Mouse (Mus musculus) mature B cell (primary cell): ENCODE results near the gene Mup5.
"Not testable (repeated sequence)": the region's sequence is repeated elsewhere in the genome, so short reads cannot be mapped to it uniquely, and the experiment has no call there.

Experiments used
- in situ Hi-C: fragments of 300-500 bp; cut with MboI; formaldehyde crosslinking; loops from 2 replicates; pipeline ENCODE4 v1.14.3; 2019

Mup5 gene

DNA sequence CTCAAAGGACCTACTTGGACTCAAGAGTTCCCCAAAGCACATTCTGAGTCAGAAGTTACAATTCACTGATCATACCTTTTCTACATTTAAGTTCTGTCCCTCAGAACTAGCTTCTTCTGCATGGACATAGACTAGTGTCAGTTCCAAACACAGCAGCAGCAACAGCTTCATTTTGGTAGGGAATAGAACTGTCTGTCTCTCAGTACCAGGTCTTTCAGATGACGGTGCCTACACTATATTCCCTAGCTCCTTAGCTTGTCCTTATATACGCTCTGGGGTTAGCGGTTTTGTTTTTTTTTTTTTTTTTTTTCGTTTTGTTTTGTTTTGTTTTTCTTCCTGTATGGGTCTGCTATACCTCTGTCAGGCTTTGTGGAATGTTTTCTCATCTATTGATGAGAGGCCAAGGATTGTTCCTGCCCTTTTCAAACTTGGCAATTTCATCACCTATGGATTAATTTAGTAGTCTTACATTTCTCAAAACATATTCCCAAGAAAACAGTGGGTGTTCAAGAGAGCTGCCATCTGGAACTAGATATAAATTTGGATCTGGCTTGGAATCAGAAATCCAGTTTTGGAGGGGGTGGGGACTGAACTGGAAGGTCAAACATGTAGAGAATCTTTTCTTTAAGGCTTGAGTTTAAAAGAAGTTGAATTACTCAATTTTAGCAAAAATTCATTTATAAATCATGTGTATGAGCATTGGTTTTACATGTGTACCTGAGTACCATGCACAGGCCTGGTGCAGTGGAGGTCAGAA, at the start of gene Mup5:
Gene Mup5 (minus strand): TSS at position 282 of the 757 bp plus-strand sequence.
- in situ Hi-C loops = no loop called here

DNA sequence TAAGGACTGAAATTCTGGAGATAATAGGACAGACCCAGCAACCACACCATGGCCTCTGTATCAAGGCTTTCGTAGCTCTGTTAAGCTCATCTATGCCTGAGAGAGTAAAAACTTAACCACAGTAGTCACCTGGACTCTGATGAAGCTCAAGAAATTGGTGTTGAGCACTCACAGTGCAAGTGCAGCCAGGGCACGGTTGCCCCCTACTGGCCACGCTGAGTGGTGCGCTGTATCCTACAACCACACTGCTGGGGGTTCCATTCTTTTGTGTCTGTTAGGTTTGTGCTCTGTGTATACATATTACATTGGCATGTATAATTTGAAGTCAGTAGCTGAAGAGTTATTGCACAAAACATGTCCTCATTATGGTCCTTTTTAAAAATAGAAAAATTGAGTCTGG, 23.1 kb upstream of the Mup5 start:
- in situ Hi-C loops = no loop called here

DNA sequence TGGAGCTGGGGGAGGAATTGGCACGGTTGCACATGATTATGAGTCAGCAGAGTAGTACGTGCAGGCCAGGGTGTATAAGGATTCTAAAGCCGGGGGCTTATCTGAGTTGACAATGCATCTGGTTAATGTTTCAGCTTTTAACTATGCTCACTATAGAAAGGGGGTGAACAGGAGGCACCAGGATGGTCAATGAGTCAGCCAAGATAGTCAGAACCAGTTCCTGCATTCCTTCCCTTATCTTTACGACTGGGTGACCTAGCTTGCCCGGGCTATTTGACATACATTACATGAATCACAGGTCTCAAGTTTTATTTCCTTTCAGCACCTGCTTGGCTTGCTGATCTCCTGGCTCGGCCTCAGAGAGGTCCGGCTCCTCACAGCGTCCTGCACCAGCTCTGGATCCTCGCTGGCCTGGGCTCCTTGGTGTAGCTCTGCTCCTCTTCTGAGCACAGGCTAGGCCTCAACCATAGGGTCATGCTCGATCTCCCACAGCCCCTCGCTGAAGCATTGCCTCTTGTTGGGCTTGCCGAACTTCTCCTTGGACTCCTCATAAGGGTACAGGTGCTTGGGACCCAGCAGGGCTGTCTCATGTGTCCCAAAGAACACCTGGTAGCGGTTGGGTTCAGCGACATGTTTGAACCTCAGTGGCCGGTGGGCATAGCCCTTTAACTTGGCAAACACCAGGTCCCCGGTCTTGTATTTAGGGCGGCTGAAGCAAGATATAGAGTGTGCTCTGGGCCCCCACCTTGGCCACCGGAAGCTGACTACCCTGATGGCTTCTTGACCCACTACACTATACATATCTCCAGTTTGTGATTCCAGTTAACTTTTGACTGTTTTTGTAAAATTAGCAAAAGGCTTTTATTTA, 21.0 kb upstream of the Mup5 start:
- in situ Hi-C loops = no loop called here

DNA sequence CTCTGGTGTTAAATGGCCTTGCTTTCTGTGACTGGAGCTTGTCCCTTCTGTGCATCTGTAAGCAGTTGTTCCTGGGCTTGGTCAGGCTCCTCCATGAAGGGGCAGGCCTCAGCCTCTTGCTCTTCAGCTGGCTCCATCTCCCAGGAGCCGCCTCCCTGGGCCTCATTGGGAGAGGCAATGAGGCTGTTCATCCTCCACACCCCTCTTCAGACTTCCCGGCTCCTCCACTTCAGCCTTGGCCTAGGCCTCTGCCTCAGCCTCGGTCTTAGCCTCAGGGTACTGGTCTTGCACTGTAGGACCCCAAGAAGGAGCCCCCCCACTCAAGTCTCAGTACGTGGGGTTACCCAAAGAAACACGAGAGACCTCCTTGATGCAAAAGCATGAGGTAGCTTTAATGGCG, 20.3 kb upstream of the Mup5 start:
- in situ Hi-C loops = no loop called here

DNA sequence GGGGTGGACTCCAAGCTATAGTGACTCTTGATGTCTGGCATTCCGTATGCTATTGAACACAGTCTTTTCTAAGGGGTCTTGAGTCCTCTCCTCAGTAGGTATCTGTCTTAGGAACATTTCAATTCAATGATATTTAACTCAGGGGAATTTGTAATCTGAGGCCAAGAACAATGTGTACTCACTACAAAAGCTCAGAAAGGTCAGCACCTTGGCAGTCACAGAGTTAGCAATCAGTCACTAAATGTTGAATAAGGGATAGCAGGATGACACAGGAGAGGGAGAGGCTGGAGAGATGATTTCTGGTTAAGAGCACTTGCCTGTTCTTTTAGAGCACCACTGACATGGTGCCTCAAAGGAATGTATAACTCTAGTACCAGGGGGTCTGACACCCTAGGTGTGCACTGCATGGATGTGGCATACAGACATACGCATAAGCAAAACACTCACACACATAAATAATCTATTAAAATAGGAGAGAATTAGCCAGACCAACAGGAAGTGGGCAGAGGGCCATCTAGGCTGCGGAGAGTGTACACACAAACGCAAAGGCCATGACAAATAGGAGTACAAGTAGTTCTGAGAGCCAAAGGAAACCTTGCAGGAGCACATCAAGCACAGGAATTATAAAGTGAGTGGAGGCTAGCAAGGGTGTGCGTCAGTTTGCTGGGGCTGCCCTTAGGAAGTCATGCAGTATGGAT, 9.9 kb upstream of the Mup5 start:
- in situ Hi-C loops = no loop called here

DNA sequence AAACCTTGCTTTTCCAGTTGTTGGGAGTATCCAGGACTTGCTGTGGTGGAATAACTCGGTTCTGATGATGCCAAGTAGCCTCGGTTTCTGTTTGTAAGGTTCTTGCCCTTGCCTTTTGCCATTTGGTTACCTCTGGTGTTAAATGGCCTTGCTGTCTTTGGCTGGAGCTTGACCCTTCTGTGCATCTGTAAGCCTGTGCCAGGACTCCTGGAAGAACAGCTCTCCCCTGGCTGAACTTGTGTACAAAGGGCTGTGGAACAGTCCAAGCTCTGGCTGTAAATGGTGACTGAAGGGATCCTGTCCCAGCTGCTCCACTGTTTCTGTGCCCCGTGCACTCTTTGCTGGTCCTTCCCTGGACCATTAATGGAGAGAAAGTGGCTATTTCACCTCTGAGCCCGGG, 5.8 kb downstream of the Mup5 start:
- in situ Hi-C loops = no loop called here

DNA sequence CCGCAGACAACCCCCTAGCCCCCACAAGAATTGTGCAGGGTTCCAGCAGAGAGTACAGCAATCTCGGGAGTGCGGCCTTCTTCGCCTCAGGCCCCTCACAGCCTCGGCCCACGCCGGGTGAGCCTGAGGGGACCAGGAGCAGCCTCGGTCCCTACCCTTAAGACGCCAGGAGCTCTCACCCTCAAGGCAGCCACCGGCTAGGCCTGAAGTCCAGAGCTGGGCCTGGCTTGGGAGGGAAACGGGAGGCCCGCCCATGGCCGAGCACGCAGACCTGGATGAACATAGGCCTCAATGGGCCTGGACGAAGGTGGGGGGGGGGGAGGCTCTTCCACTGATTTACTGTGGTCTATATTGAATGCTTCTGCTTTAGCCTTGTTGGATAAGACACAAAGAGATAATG, 11.8 kb downstream of the Mup5 start:
- in situ Hi-C loops = no loop called here

DNA sequence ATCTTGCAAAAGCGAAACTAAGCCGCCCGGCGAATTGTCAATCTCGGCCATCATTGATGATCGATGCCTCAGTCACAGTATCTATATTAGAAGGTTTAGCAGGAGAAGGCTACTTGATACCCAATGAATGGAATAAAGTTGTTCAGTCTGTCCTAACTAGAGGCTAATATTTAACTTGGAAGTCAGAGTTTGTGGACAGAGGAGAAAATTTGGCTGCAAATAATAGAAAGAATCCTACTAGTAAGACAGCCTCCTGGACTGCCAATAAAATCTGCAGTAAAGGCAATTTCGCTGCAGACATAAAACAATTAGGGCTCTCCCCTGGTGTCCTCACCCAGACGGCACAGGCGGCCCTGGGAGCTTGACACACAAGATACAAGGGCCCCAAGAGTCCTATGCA, 12.5 kb downstream of the Mup5 start:
- in situ Hi-C loops = not testable (repeated sequence)

DNA sequence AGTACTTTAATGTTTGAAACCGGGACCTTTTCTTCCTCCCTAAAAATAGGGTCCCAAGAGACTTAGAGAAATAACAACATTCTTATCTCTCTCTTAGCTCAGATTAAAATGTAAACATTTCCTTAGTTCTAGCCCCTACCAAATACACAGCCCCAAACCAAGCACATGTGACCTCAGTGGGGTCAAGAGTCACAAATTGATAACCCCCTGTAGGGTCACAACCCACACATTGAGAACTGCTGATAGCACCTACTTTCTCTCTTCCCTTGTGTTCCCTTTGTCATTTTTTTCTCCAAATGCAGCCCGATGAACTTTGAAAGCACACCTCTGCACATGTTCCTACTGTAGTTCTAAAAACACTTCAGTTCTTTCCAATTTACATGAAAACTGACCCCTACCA, 19.4 kb downstream of the Mup5 start:
- in situ Hi-C loops = no loop called here

DNA sequence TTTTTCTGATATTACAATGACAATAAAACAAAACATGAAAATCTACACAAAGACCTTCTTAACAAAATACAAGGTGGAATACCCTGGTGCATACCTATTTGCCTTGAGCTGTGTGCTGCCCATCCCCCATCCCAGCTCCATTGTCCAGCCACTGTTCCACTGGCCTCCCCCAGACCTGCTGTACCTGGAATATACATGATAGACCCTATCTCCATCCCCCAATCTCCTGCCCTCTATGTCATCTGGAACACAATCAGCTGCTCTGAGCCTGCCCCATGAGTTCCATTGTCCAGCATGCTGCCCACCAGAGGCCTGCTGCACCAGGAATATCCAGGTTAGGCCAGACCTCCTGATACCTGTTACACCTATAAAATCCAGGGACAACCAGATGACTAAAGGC, 21.6 kb downstream of the Mup5 start:
- in situ Hi-C loops = no loop called here

DNA sequence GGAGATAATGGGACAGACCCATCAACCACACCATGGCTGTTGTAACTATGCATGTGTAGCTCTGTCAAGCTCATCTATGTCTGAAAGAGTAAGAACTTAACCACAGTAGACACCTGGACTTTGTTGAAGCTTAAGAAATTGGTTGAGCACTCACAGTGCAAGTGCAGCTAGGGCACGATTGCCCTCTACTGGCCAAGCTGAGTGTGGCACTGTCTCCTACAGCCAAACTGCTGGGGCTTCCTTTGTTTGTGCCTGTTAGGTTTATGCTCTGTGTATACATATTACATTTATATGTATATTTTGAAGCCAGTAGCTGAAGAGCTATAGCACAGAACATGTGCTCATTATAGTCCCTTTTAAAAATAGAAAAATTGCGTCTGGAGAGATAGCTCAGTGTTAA, 23.8 kb downstream of the Mup5 start:
- in situ Hi-C loops = not testable (repeated sequence)

DNA sequence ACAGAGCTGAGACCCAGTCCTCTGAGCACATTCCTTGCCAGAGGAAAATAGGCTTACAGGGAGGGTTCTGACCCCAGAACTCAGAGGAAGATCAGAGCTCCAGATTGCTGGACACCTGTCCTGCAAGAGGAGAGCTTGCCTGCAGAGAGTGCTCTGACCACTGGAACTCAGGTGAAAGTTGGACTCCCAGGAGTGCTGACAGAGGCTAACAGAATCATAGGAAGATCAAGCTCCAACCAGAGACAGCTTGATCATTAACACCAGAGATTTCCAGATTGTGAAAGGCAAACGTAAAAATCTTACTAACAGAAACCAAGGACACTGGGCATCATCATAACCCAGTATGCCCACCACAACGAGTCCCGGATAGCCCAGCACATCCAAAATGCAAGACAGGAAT, 26.1 kb downstream of the Mup5 start:
- in situ Hi-C loops = not testable (repeated sequence)

DNA sequence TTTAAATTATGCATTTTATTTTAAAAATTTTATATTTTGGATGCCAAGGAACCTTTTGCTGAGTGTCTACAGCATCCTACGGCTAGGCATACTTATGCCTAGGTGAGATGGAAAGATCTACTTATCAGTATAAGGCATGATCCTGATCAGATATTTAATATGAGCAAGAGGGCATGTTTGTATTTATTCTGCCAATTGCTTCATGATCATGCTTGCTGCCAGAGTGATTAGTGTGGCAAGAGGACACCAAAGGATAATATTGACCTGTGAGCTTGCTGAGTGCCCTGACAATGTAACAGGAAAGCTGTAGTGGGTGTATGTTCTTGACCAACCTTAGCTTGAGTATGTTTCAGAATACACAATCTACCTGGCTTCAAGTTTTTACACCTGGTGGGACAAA, 45.3 kb downstream of the Mup5 start:
- in situ Hi-C loops = not testable (repeated sequence)

DNA sequence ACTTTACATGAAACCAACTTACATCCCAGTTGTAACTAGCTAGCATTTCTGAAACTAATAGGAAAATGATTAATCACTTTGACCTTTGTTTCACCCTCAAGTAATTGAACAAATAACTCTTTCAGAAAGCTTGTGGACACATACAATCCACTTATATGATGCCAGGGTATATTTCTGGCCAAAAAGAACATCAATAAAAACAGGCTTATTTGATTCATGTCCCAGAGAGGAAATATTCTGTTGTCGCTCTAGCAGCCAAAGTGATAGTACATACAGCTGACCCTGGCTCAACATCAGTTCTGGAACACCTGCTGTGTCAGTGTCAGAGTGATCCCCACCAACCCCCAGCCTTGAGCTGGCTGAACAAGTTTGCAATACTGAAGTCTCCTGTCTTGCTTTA, 50.8 kb downstream of the Mup5 start:
- in situ Hi-C loops = not testable (repeated sequence)

DNA sequence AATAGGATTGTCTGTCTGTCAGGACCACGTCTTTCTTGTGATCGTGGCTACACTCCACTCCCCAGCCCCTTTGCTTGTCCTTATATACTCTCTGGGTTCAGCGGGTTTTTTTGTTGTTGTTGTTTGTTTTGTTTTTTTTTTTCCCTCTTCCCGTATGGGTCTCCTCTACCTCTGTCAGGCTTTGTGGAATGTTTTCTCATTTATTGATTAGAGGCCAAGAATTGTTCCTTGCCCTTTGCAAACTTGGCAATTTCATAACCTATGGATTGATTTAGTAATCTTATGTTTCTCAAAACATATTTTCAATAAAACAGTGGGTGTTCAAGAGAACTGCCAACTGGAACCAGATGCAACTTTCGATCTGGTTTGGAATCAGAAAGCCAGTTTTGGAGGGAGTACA, 52.9 kb downstream of the Mup5 start, which contains the start of gene Mup19:
Gene Mup19 (minus strand): TSS at position 101 of the 400 bp plus-strand sequence.
- in situ Hi-C loops = not testable (repeated sequence)
